Mouse (Mus musculus) liver, embryonic 11.5 days (tissue): ENCODE results near the gene Fkbp8. TPM values are rescaled to one million over a fixed set of nuclear protein-coding genes. Genes with fewer than 3 reads are reported as not detected.

ENCODE experiments used
- ATAC-seq: fragments of 200-750 bp; cut with Nextera tagmentation; replicated peaks from 2 replicates; pipeline ENCODE4 v1.8.0; 2017; ENCODE audit warnings: moderate number of reproducible peaks, mild to moderate bottlenecking, moderate TSS enrichment, moderate library complexity; ENCODE audit not compliant: low FRiP score
- DNase-seq: peaks from one replicate; pipeline ENCODE4 v3.0.0-alpha.2; 2017; ENCODE audit warnings: low spot score
- H3K27ac ChIP-seq: fragments of 300-500 bp; sonication (generic); 2 replicates; pipeline ENCODE4 v1.5.1; 2014; ENCODE audit warnings: mild to moderate bottlenecking, low read depth, low read length, control low read depth
- H3K27me3 ChIP-seq: fragments of 300-500 bp; sonication (generic); replicated peaks from 2 replicates; pipeline ENCODE4 v1.6.1; 2014; ENCODE audit warnings: low read length, mixed read lengths; ENCODE audit not compliant: control insufficient read depth, insufficient read depth
- H3K36me3 ChIP-seq: fragments of 300-500 bp; sonication (generic); 2 replicates; pipeline ENCODE4 v1.6.1; 2014; ENCODE audit warnings: mild to moderate bottlenecking, low read length, moderate library complexity, mixed read lengths; ENCODE audit not compliant: control insufficient read depth, insufficient read depth
- H3K4me1 ChIP-seq: fragments of 300-500 bp; sonication (generic); replicated peaks from 2 replicates; pipeline ENCODE4 v1.6.1; 2014; ENCODE audit warnings: low read length, mixed read lengths; ENCODE audit not compliant: control insufficient read depth, insufficient read depth
- H3K4me2 ChIP-seq: fragments of 300-500 bp; sonication (generic); 2 replicates; pipeline ENCODE4 v1.6.1; 2014; ENCODE audit warnings: mild to moderate bottlenecking, control low read depth, moderate library complexity
- H3K4me3 ChIP-seq: fragments of 300-500 bp; sonication (generic); 2 replicates; pipeline ENCODE4 v1.5.1; 2014; ENCODE audit warnings: low read depth, low read length, control low read depth
- H3K9ac ChIP-seq: fragments of 300-500 bp; sonication (generic); 2 replicates; pipeline ENCODE4 v1.6.1; 2014; ENCODE audit warnings: low read depth, low read length, control low read depth
- H3K9me3 ChIP-seq: fragments of 300-500 bp; sonication (generic); 2 replicates; pipeline ENCODE4 v1.6.1; 2016; ENCODE audit warnings: low read length, inconsistent platforms, mixed read lengths; ENCODE audit not compliant: control insufficient read depth
- WGBS: fragments of 180-500 bp; shearing (Covaris S2); extraction: QIAGEN DNeasy Blood & Tissue Kit; methylation state at CpG from one replicate; pipeline ENCODE4 v1.1.7; 2014; 5-methylcytosine and 5-hydroxymethylcytosine counted together
- polyA plus RNA-seq: library from polyadenylated mRNA; unstranded; fragments of >200 nt; fragmentation: Nextera tagmentation; extraction: Ambion mirVana; gene quantifications from 2 replicates; pipeline ENCODE4 v1.2.1, GENCODE M21; 2014

The Fkbp8 gene
- polyA plus RNA-seq, 1 experiment from 2014 or later = 285 TPM

DNA sequence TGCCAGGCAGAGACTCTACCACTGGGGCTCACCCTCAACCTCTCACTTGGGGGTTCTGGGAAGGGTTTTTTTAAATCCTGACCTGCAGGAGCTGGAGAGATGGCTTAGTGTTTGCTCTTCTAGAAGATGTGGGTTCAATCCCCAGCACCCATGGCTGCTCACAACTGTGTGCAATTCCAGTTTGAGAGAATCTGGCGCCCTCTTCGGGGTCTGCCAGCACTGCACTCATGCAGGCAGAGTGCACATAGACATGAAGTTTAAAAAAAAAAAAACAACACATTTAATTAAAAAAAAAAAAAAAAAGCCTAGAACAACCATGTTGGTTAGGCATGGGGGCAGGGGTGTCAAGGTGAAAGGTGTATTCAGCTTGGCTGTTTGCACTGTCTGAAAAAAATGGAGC lies 2.8 kb downstream of the Fkbp8 start:
- peaks cover 48% of the 10 kb centered on the region for H3K36me3 ChIP-seq
- peak overlapping the region; percentile 93; the same call in 1 of the 2 replicates for H3K4me2 ChIP-seq
- 84% methylated on average over 2 of the region's 2 CpGs for WGBS
- no peaks in the 10 kb centered on the region for H3K9me3 ChIP-seq
- DNase-seq (no peak), ATAC-seq (no peak)
- H3K27ac ChIP-seq = no peak overlapping the region
- H3K27me3 ChIP-seq = no peaks in the 10 kb centered on the region
- peak overlapping the region; percentile 96; the same call in 1 of the 2 replicates for H3K4me3 ChIP-seq
- H3K9ac ChIP-seq = no peak overlapping the region
- H3K4me1 ChIP-seq = peaks cover 26% of the 10 kb centered on the region

DNA sequence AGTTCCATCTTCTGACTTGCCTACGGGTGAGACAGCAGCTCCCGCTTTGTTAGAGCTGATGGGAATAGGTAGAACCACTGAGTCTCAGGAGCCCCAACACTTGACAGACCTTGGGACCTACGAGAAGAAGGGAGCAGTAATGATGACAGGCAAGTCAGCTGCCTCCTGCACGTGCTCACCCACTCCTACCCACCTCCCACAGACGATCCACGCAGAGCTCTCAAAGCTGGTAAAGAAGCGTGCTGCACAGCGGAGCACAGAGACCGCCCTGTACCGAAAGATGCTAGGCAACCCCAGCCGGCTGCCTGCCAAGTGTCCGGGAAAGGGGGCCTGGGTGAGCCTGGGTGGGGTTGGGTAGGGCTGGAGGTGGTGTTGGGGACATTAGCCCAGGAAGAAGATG lies 6.8 kb downstream of the Fkbp8 start:
- no peaks in the 10 kb centered on the region for H3K27me3 ChIP-seq
- 94% methylated on average over 12 of the region's 12 CpGs for WGBS
- ATAC-seq (no peak), DNase-seq (no peak)
- no peaks in the 10 kb centered on the region for H3K9me3 ChIP-seq
- H3K4me1 ChIP-seq = peaks cover 12% of the 10 kb centered on the region
- H3K36me3 ChIP-seq = peaks cover 62% of the 10 kb centered on the region
- H3K9ac ChIP-seq = no peak overlapping the region
- no peak overlapping the region for H3K4me2 ChIP-seq
- no peak overlapping the region for H3K4me3 ChIP-seq
- no peak overlapping the region for H3K27ac ChIP-seq

DNA sequence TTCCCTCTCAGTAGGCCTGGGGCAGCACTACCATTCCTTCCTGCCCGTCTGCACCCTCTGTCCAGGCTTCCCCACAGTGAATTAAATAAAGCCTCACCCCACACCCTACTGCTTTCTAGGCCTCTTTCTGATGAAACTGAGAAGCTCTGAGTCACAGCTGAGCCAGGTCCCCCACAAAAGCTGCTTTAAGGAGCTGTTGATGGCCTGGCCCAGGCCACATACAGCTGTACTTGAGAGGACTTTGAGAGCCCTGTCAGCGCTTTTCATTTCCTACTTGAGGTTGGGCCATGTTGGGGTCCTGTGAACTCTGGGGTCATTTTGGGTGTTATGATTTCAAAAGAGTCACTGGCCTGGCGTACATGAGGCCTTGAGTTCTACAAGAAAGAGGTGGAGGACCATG lies 7.7 kb downstream of the Fkbp8 start:
- H3K36me3 ChIP-seq = peaks cover 60% of the 10 kb centered on the region
- H3K9ac ChIP-seq = no peak overlapping the region
- H3K4me2 ChIP-seq = no peak overlapping the region
- 90% methylated on average over 3 of the region's 3 CpGs for WGBS
- no peak for ATAC-seq
- H3K27me3 ChIP-seq = no peaks in the 10 kb centered on the region
- H3K27ac ChIP-seq = no peak overlapping the region
- DNase-seq = no peak
- H3K4me1 ChIP-seq = peaks cover 6% of the 10 kb centered on the region
- no peaks in the 10 kb centered on the region for H3K9me3 ChIP-seq
- no peak overlapping the region for H3K4me3 ChIP-seq

DNA sequence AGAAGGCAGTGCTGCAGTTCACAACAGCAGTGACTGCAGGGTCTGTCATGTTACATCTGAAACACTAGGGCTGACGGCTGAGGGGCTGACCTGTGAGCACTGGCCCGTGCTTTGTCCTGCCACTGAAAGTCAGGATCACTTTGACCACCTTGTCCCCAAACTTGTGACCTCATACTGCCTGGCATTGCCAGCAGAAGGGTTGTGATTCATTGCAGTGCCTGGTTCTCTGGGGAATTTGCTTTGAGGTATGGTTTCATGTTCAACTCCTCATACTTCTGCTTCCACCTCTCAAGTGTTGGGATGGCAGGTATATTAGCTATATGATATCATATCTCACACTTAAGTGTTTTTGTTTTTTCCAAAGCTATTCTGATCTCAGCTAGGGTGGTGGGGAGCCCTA lies 8.2 kb downstream of the Fkbp8 start:
- 85% methylated on average over 2 of the region's 2 CpGs for WGBS

DNA sequence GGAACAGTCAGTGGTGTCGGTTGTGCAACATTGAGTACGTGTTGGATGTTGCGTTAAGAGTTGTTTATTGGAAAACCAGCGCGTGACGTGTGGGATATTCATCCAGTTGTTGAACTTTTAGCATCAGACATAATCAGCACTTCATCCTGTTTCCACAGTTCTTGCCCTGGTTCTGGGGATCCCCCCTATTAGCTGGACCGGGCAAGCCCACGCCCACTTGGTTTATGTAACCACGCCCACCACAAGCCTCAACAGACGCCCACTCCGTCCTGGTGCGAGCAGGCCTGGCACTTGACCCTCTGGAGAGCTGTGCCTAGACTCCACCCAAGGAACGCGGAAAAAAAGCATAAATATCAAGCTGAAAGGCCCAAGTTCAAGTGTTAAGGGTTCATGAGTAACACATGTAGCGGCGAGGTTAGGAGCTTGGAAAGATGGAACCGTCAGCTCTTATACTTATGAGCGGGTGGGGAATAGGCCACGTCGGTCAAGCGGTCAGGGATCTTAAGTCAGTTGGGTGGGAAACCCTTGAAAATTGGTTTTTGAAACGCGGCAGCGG lies 10.6 kb downstream of the Fkbp8 start:
- Histone ChIP-seq H3K4me2 (peak overlapping the region; percentile 93), H3K27me3 (no peaks in the 10 kb centered on the region), H3K9ac (peak overlapping the region; percentile 59), H3K4me1 (peaks cover 30% of the 10 kb centered on the region), H3K9me3 (no peaks in the 10 kb centered on the region), H3K4me3 (peak overlapping the region; percentile 78), H3K36me3 (peaks cover 34% of the 10 kb centered on the region; the same call in 1 of the 2 replicates), H3K27ac (peak overlapping the region; percentile 81)
- WGBS = 16% methylated on average over 24 of the region's 24 CpGs
- DNase-seq (peak; percentile 67), ATAC-seq (no peak; the same call in 1 of the 2 replicates)

More for the DNA sequence above, 8.2 kb downstream of the Fkbp8 start:
- Histone ChIP-seq H3K4me2 (no peak overlapping the region), H3K9ac (no peak overlapping the region), H3K9me3 (no peaks in the 10 kb centered on the region), H3K4me3 (no peak overlapping the region), H3K27me3 (no peaks in the 10 kb centered on the region), H3K36me3 (peaks cover 57% of the 10 kb centered on the region), H3K27ac (no peak overlapping the region), H3K4me1 (peaks cover 11% of the 10 kb centered on the region)
- DNase-seq (no peak), ATAC-seq (no peak)

DNA sequence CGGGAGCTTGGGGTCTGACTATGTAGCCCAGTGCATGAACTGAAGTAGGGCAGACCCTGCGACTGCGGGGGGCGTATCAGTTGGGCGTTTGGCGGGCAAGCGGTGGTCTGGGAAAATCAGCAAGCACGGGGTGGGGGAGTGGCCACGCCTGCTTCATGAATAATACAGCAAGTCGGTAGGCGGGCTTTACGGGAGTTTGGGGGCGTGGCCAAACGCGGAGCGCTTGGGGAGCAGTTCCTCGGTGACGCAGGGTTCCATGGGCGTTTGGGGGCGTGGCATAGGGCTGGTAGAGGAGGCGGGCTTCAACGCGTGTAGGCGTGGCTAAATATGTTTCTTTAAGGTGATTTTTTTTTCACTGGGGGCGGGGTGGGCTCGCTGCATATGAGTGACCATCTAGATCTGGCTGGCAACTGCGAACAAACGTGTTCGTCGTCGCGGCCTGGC lies 11.1 kb downstream of the Fkbp8 start:
- Histone ChIP-seq H3K4me1 (peaks cover 35% of the 10 kb centered on the region), H3K27me3 (no peaks in the 10 kb centered on the region), H3K36me3 (peaks cover 29% of the 10 kb centered on the region; the same call in 1 of the 2 replicates), H3K27ac (peak overlapping the region; percentile 94), H3K9ac (peak overlapping the region; percentile 64), H3K4me2 (peak overlapping the region; percentile 93), H3K9me3 (no peaks in the 10 kb centered on the region), H3K4me3 (peak overlapping the region; percentile 78)
- ATAC-seq = peak; percentile 71
- peak; percentile 99 for DNase-seq
- WGBS = under 1% methylated on average over 32 of the region's 32 CpGs

DNA sequence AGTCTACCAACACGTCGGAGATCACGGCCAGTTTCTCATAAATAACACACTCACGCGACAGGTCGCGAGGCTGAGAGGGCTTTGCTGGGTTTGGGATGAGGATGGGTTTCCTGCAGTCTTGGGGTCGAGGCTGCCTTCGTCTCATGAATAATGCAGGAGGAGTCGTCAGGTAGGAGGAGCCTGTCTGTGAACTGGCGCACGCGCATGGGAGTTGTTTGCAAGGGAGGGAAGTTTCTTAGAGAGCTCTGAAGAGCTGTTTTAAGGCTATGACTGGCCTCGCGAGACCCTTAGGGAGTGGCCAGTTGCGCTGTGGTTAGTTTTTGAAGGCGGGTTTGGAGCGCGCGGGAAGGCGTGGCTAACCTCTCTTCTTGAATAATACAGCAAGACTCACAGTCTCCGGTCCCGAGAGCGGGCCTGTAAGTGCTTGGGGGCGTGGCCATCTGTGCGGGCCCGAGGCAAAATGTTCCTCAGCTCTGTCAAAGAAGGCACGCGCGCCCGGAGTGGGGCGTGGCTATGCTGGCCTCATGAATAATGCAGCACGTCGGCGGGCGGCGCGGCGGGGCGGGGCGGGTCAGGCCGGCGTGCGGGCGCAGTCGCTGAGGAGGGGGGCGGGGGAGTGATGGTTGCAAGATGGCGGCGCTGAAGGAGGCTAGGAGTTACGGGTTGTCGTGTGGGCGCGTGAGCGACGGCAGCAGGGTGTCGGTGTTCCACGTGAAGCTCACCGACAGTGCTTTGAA lies 11.7 kb downstream of the Fkbp8 start, which contains the start of gene Ell:
TSS of gene Ell (plus strand) at position 381 of the 737 bp plus-strand sequence.
- no peaks in the 10 kb centered on the region for H3K27me3 ChIP-seq
- H3K4me1 ChIP-seq = peaks cover 41% of the 10 kb centered on the region
- peak within 1 kb of the TSS; percentile 93 for H3K4me2 ChIP-seq
- H3K9me3 ChIP-seq = no peaks in the 10 kb centered on the region
- peak within 1 kb of the TSS; percentile 78 for H3K4me3 ChIP-seq
- peak within 1 kb of the TSS; percentile 94 for H3K27ac ChIP-seq
- peak; percentile 100 for DNase-seq
- WGBS = under 1% methylated on average over 58 of the region's 58 CpGs
- peak within 1 kb of the TSS; percentile 84 for H3K9ac ChIP-seq
- peak; percentile 87 for ATAC-seq
- peaks cover 23% of the 10 kb centered on the region; the same call in 1 of the 2 replicates for H3K36me3 ChIP-seq

DNA sequence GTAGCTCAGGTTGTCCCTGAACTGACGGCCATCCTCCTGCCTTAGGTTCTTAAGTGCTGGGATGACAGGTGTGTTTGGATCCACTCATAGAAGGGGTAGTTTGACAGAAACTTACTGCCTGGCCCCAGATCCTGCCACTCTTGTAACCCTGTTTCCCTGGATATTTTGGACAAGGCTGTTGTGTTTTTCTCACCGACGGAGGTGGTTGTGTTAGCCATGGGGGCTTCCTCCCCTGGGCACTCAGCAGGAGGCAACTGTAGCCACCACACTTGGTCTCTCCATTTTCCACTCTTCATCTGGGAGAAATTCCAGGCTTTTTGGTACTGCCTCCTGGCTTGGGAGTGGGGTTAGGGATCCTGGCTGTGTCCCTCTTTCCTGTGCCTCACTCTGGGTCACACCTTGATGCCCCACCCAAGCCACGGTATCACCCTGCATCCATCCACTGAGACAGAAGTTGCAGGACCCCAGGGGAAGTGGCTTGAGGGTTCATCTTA lies 12.5 kb downstream of the Fkbp8 start:
- H3K36me3 ChIP-seq = peaks cover 19% of the 10 kb centered on the region; the same call in 1 of the 2 replicates
- WGBS = 7% methylated on average over 4 of the region's 4 CpGs
- H3K9ac ChIP-seq = peak overlapping the region; percentile 84
- ATAC-seq (no peak), DNase-seq (no peak)
- peaks cover 48% of the 10 kb centered on the region for H3K4me1 ChIP-seq
- H3K4me3 ChIP-seq = peak overlapping the region; percentile 78
- H3K9me3 ChIP-seq = no peaks in the 10 kb centered on the region
- H3K27me3 ChIP-seq = no peaks in the 10 kb centered on the region
- H3K27ac ChIP-seq = peak overlapping the region; percentile 94; the same call in 1 of the 2 replicates
- H3K4me2 ChIP-seq = peak overlapping the region; percentile 93
